Mouse (Mus musculus): Measurements from ENCODE around the gene Thsd4.

DNA sequence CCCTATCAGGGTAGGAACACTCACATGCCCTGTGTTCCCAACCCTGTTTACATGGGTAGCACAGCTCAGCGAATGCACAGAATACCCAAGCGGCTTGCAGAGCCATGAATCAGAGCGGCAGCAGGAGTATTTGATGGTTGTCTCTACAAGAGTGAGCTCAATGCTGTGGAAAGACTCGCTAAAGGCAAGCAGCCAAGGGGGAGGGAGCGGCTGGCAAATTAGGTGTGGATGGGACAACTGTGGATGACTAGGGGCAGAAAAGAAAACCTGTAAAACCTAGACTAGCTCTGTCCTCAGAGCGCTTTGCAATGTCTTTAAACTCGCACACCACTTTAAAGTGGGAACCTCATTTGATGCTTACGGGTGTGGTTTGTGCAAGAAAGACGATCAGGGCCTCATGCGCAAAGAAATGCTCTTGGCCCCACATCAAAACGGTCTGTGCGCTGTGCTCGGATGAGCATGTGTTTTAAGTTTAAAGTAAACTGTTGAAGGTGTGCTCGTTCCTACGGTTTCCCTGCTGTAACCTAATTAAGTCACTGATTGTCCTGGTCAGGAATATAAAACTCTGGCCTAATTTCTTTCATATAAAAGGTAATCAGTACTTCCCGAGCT lies 30.3 kb downstream of the Thsd4 start:
- no peak for TF ChIP-seq CTCF (IDR thresholded peaks at IDR 0.05; ENCODE audit: extremely low read depth, insufficient read depth, low read length)
- no peak for TF ChIP-seq POLR2A (IDR thresholded peaks at IDR 0.05; ENCODE audit: extremely low read depth, insufficient read depth, low read length)

Data from cortical plate, adult 2 months (tissue).